Mouse (Mus musculus): Measurements from ENCODE around the gene Gramd4. TPM values are rescaled to one million over a fixed set of nuclear protein-coding genes. Genes with fewer than 3 reads are reported as not detected.

The Gramd4 gene
- polyA plus RNA-seq (2015; fragmentation: Nextera tagmentation; extraction: Ambion mirVana) = 14.1 and 17.4 TPM in 2 replicates

- WGBS = 24% methylated on average over 6 of the region's 6 CpGs
- H3K9ac ChIP-seq = peak within 1 kb of the TSS; percentile 86
- H3K27ac ChIP-seq = peak within 1 kb of the TSS; percentile 79
- ATAC-seq (replicated peaks; ENCODE audit: low FRiP score) = no peak
- H3K4me2 ChIP-seq = peak within 1 kb of the TSS; percentile 82
- no peaks in the 10 kb centered on the region for H3K27me3 ChIP-seq
- no peaks in the 10 kb centered on the region for H3K36me3 ChIP-seq
- H3K4me3 ChIP-seq (replicated peaks) = peak within 1 kb of the TSS; percentile 91
- H3K4me1 ChIP-seq = peaks cover 55% of the 10 kb centered on the region
- no peaks in the 10 kb centered on the region for H3K9me3 ChIP-seq (replicated peaks)
These were observed at the start of gene Gramd4 for GRCm38 (mm10) chr15:86057413-86057812. Gramd4 (plus strand) TSS chr15:86057695.

DNA sequence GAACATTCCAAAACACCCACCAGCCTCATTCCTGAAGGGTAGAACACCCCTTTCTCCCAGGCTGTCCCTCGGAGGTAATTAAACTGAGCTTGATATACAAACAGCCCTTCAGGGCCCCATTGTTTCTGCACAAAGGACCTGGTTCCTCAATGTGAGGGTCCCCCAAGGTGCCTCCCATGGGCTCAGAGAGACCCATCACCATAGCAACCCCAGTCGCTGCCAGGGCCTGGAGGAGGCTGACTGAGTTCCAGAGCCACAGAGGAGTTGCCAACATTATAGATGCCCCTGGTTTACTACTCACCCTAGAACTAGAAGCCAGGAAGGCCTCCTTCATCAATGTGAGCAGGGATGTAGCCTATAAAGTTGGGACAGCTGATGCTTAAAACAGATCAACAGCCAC, 44.4 kb upstream of the Gramd4 start:
- no peak for ATAC-seq (replicated peaks; ENCODE audit: low FRiP score)
- no peak overlapping the region for H3K4me3 ChIP-seq (replicated peaks)
- 51% methylated on average over 2 of the region's 2 CpGs for WGBS
- H3K9me3 ChIP-seq (replicated peaks) = no peaks in the 10 kb centered on the region
- no peaks in the 10 kb centered on the region for H3K27me3 ChIP-seq
- no peaks in the 10 kb centered on the region for H3K36me3 ChIP-seq
- peaks cover 33% of the 10 kb centered on the region for H3K4me1 ChIP-seq
- H3K9ac ChIP-seq = no peak overlapping the region
- no peak overlapping the region for H3K4me2 ChIP-seq
- peak overlapping the region; percentile 58 for H3K27ac ChIP-seq

- Histone ChIP-seq H3K4me2 (no peak overlapping the region), H3K9ac (no peak overlapping the region), H3K4me1 (peaks cover 30% of the 10 kb centered on the region), H3K27ac (peak overlapping the region; percentile 58), H3K4me3 (replicated peaks) (no peak overlapping the region), H3K9me3 (replicated peaks) (no peaks in the 10 kb centered on the region), H3K27me3 (no peaks in the 10 kb centered on the region), H3K36me3 (no peaks in the 10 kb centered on the region)
- WGBS = 26% methylated on average over 10 of the region's 10 CpGs
- peak; percentile 69; the same call in 1 of the 2 replicates for ATAC-seq (replicated peaks; ENCODE audit: low FRiP score)
These were observed 43.8 kb upstream of the Gramd4 start for GRCm38 (mm10) chr15:86013656-86014055.

- peaks cover 30% of the 10 kb centered on the region for H3K4me1 ChIP-seq
- no peaks in the 10 kb centered on the region for H3K9me3 ChIP-seq (replicated peaks)
- no peak overlapping the region for H3K27ac ChIP-seq
- ATAC-seq (replicated peaks; ENCODE audit: low FRiP score) = no peak
- H3K36me3 ChIP-seq = peaks cover 5% of the 10 kb centered on the region; the same call in 1 of the 2 replicates
- H3K27me3 ChIP-seq = no peaks in the 10 kb centered on the region
- no peak overlapping the region for H3K9ac ChIP-seq
- no peak overlapping the region for H3K4me2 ChIP-seq
- 83% methylated on average over 7 of the region's 7 CpGs for WGBS
- no peak overlapping the region for H3K4me3 ChIP-seq (replicated peaks)
These were observed 42.5 kb upstream of the Gramd4 start for GRCm38 (mm10) chr15:86015026-86015425.

- peaks cover 30% of the 10 kb centered on the region for H3K4me1 ChIP-seq
- H3K9ac ChIP-seq = no peak overlapping the region
- WGBS = 54% methylated on average over 13 of the region's 13 CpGs
- H3K4me2 ChIP-seq = no peak overlapping the region
- H3K4me3 ChIP-seq (replicated peaks) = no peak overlapping the region
- no peaks in the 10 kb centered on the region for H3K27me3 ChIP-seq
- peaks cover 5% of the 10 kb centered on the region; the same call in 1 of the 2 replicates for H3K36me3 ChIP-seq
- no peaks in the 10 kb centered on the region for H3K9me3 ChIP-seq (replicated peaks)
- peak; percentile 61 for ATAC-seq (replicated peaks; ENCODE audit: low FRiP score)
- peak overlapping the region; percentile 22; the same call in 1 of the 2 replicates for H3K27ac ChIP-seq
These were observed 41.5 kb upstream of the Gramd4 start for GRCm38 (mm10) chr15:86015860-86016541.

- no peak overlapping the region for H3K9ac ChIP-seq
- no peak overlapping the region for H3K27ac ChIP-seq
- no peak overlapping the region for H3K4me3 ChIP-seq (replicated peaks)
- H3K4me2 ChIP-seq = no peak overlapping the region
- peaks cover 33% of the 10 kb centered on the region for H3K4me1 ChIP-seq
- no peak for ATAC-seq (replicated peaks; ENCODE audit: low FRiP score)
- WGBS = 77% methylated on average over 6 of the region's 6 CpGs
- no peaks in the 10 kb centered on the region for H3K9me3 ChIP-seq (replicated peaks)
- H3K36me3 ChIP-seq = peaks cover 5% of the 10 kb centered on the region; the same call in 1 of the 2 replicates
- H3K27me3 ChIP-seq = no peaks in the 10 kb centered on the region
These were observed 40.2 kb upstream of the Gramd4 start for GRCm38 (mm10) chr15:86017336-86017735.

DNA sequence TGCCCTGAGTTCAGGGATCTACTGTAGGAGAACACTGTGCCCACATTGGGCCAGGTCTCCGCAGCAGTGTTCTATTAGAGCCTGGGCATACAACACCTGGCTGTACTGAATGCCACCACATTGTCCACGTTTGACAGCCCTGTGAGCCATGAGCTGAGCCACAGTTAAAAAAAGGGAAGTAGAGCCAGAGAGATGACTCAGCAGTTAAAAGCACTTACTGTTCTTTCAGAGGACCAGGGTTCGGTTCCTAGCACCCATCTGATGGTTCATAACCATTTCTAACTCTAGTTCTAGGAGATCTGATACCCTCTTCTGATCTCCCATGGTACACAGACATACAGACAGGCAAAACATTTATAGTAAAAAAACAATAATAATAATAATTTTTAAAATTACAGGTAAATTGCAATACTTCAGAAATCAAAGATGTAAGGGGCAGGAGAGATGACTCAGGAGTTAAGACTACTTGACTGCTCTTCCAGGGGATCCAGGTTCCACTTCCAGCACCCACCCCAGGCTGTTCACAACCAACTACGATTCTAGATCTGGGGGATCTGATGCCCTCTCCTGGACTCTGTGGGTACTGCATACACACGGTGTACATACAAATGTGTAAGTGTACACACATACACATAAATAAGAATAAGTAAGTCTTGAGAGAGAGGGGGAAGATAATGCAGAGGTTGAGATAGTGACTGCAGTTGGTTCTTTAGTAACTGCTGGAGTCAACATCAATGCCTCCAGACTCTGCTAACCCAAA, 38.6 kb upstream of the Gramd4 start:
- peaks cover 5% of the 10 kb centered on the region; the same call in 1 of the 2 replicates for H3K36me3 ChIP-seq
- H3K4me1 ChIP-seq = peaks cover 26% of the 10 kb centered on the region
- H3K4me2 ChIP-seq = no peak overlapping the region
- no peak overlapping the region for H3K4me3 ChIP-seq (replicated peaks)
- H3K27ac ChIP-seq = no peak overlapping the region
- H3K9ac ChIP-seq = no peak overlapping the region
- 91% methylated on average over 5 of the region's 5 CpGs for WGBS
- ATAC-seq (replicated peaks; ENCODE audit: low FRiP score) = no peak
- no peaks in the 10 kb centered on the region for H3K9me3 ChIP-seq (replicated peaks)
- no peaks in the 10 kb centered on the region for H3K27me3 ChIP-seq

- no peak overlapping the region for H3K4me3 ChIP-seq (replicated peaks)
- peaks cover 26% of the 10 kb centered on the region for H3K4me1 ChIP-seq
- no peak overlapping the region for H3K9ac ChIP-seq
- H3K27ac ChIP-seq = peak overlapping the region; percentile 42
- no peak overlapping the region for H3K4me2 ChIP-seq
- H3K36me3 ChIP-seq = peaks cover 5% of the 10 kb centered on the region; the same call in 1 of the 2 replicates
- 78% methylated on average over 8 of the region's 8 CpGs for WGBS
- ATAC-seq (replicated peaks; ENCODE audit: low FRiP score) = no peak
- no peaks in the 10 kb centered on the region for H3K9me3 ChIP-seq (replicated peaks)
- no peaks in the 10 kb centered on the region for H3K27me3 ChIP-seq
These were observed 37.5 kb upstream of the Gramd4 start for GRCm38 (mm10) chr15:86020008-86020407.

DNA sequence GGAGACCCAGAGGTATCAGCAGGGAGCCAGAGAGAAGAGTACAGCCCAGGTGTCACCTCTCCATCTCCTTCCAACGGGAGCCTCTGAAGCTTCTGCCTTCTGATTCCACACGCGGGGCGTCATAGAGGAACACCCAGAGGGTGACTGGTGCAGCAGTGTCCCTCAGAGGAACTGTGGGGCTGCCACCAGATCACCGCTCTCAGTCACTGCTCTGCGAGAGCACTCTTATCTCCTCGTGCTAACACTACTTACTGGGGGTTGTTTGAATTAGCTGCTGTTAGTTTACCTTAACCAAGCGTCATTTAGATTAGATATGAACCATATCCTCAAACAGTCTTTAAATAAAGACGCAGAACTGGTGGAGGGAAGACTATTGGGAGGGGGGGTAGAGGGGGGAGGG, 36.2 kb upstream of the Gramd4 start:
- Histone ChIP-seq H3K4me3 (replicated peaks) (no peak overlapping the region), H3K36me3 (peaks cover 5% of the 10 kb centered on the region; the same call in 1 of the 2 replicates), H3K27ac (no peak overlapping the region), H3K4me1 (peaks cover 24% of the 10 kb centered on the region), H3K27me3 (no peaks in the 10 kb centered on the region), H3K4me2 (no peak overlapping the region), H3K9me3 (replicated peaks) (no peaks in the 10 kb centered on the region), H3K9ac (no peak overlapping the region)
- 73% methylated on average over 9 of the region's 9 CpGs for WGBS
- no peak for ATAC-seq (replicated peaks; ENCODE audit: low FRiP score)

DNA sequence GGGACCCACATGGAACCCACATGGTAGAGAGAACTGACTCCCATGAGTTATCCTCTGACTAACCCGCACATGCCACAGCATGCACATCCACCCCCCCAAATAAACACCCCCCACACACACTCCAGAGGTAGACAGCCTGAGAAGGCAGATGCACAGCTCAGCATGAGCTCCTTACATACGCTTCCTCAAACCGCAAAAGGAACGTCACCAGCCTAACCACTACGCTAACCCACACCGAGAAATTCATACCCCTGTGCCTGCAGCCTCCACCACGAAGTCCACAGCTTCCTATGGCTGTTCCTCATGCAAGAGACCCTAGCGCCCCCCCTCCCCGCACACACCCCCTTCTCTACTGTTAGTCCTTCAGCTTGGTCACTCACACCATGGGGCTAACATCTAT, 35.5 kb upstream of the Gramd4 start:
- H3K9ac ChIP-seq = no peak overlapping the region
- H3K4me1 ChIP-seq = peaks cover 17% of the 10 kb centered on the region; the same call in 1 of the 2 replicates
- no peak overlapping the region for H3K27ac ChIP-seq
- no peak overlapping the region for H3K4me3 ChIP-seq (replicated peaks)
- H3K36me3 ChIP-seq = peaks cover 5% of the 10 kb centered on the region; the same call in 1 of the 2 replicates
- no peak for ATAC-seq (replicated peaks; ENCODE audit: low FRiP score)
- H3K4me2 ChIP-seq = no peak overlapping the region
- no peaks in the 10 kb centered on the region for H3K27me3 ChIP-seq
- no peaks in the 10 kb centered on the region for H3K9me3 ChIP-seq (replicated peaks)
- 86% methylated on average over 9 of the region's 9 CpGs for WGBS

GRCm38 (mm10) chr15:86027871-86028270, 29.6 kb upstream of the Gramd4 start:
- Histone ChIP-seq H3K4me1 (peaks cover 57% of the 10 kb centered on the region), H3K27me3 (peaks cover 16% of the 10 kb centered on the region), H3K36me3 (peaks cover 25% of the 10 kb centered on the region), H3K9ac (no peak overlapping the region), H3K4me3 (replicated peaks) (peak overlapping the region; percentile 8; the same call in 1 of the 2 replicates), H3K4me2 (peak overlapping the region; percentile 50), H3K9me3 (replicated peaks) (peaks cover 7% of the 10 kb centered on the region), H3K27ac (peak overlapping the region; percentile 10; the same call in 1 of the 2 replicates)
- WGBS = 24% methylated on average over 8 of the region's 8 CpGs
- no peak for ATAC-seq (replicated peaks; ENCODE audit: low FRiP score)

DNA sequence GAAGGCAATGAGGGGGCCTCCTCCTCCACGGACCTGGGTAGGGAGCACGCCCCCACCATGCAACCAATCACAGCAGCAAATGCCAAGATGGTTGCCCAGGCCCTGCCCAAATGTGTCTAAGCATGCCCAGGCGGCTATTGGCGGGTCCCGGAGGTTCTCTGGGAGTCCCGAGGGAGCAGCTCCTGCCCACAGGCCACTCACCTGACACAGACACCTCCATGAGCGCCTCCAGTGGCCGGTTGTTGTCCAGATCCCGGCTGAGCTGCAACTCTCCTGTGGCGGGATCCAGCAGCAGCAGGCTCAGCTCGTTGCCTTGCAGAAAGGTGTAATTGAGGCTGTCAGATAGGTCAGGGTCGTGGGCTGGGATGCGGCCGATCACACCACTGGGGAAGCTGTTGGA, 27.5 kb upstream of the Gramd4 start:
- peaks cover 7% of the 10 kb centered on the region for H3K9me3 ChIP-seq (replicated peaks)
- WGBS = 71% methylated on average over 14 of the region's 14 CpGs
- 0 out of 2 replicates have a peak overlapping the region, but pooled peaks have one; percentile 19 for H3K4me3 ChIP-seq (replicated peaks)

More for the DNA sequence above, 27.5 kb upstream of the Gramd4 start:
- no peak overlapping the region for H3K27ac ChIP-seq
- H3K36me3 ChIP-seq = peaks cover 25% of the 10 kb centered on the region
- H3K4me1 ChIP-seq = peaks cover 66% of the 10 kb centered on the region
- H3K9ac ChIP-seq = no peak overlapping the region
- no peak for ATAC-seq (replicated peaks; ENCODE audit: low FRiP score)
- H3K4me2 ChIP-seq = peak overlapping the region; percentile 50
- H3K27me3 ChIP-seq = peaks cover 26% of the 10 kb centered on the region

Data from kidney, embryonic 15.5 days (tissue).